Mouse (Mus musculus): Measurements from ENCODE around the gene Lsamp. TPM values are rescaled to one million over a fixed set of nuclear protein-coding genes. Genes with fewer than 3 reads are reported as not detected.

Lsamp gene
- polyA plus RNA-seq, 1 experiment from 2014 or later = not detected

DNA sequence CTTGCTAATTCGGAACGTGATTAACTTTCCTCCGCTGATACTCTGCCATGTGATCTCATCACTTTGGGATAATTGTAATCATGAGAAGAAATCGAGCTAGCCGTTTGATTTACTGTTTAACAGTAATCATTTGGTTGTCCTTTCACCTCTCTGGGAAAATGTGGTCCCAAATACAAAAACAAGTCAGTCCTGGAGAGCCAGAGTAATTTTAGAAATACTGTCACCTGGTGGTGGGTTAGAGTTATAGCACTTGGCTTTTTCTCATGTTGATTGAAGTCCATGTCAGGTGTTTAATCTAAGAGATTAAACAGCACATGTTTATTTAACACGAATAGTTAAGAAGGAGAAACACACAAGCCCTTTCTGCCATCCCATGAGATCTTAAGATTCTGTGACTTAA lies 1851.6 kb downstream of the Lsamp start:
- Histone ChIP-seq H3K4me3 (ENCODE audit: inconsistent target) (no peak overlapping the region), H3K27ac (no peak overlapping the region), H3K36me3 (ENCODE audit: inconsistent target) (no peaks in the 10 kb centered on the region), H3K79me2 (ENCODE audit: inconsistent target) (no peaks in the 10 kb centered on the region)
- 69% methylated on average over 6 of the region's 6 CpGs for WGBS (ENCODE audit: missing documents)

GRCm38 (mm10) chr16:41839751-41840404 lies 1855.7 kb downstream of the Lsamp start:
- no peak overlapping the region for H3K4me3 ChIP-seq (ENCODE audit: inconsistent target)
- no peaks in the 10 kb centered on the region for H3K36me3 ChIP-seq (ENCODE audit: inconsistent target)
- 91% methylated on average over 2 of the region's 2 CpGs for WGBS (ENCODE audit: missing documents)
- no peaks in the 10 kb centered on the region for H3K79me2 ChIP-seq (ENCODE audit: inconsistent target)
- no peak overlapping the region for H3K27ac ChIP-seq

DNA sequence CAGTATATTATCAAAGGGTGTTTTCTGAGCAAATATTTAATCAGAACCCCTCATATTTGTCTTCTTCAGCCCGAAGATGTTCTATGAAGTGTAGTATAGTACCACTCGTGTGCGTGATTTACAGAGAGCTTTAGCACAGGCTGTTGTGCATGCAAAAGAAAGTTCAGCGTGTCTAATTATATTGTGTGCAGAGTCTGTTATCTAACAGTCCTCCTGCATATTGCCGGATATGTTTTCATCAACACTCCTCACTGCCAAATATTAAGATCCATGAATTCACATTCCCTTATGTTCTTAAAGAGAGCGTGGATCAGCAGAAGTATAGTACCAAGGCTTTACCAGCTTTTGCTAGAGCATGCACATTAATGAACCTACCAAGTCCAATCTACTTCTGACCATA lies 1862.7 kb downstream of the Lsamp start:
- H3K36me3 ChIP-seq (ENCODE audit: inconsistent target) = no peaks in the 10 kb centered on the region
- H3K27ac ChIP-seq = no peak overlapping the region
- no peaks in the 10 kb centered on the region for H3K79me2 ChIP-seq (ENCODE audit: inconsistent target)
- WGBS (ENCODE audit: missing documents) = 88% methylated on average over 6 of the region's 6 CpGs
- H3K4me3 ChIP-seq (ENCODE audit: inconsistent target) = no peak overlapping the region

DNA sequence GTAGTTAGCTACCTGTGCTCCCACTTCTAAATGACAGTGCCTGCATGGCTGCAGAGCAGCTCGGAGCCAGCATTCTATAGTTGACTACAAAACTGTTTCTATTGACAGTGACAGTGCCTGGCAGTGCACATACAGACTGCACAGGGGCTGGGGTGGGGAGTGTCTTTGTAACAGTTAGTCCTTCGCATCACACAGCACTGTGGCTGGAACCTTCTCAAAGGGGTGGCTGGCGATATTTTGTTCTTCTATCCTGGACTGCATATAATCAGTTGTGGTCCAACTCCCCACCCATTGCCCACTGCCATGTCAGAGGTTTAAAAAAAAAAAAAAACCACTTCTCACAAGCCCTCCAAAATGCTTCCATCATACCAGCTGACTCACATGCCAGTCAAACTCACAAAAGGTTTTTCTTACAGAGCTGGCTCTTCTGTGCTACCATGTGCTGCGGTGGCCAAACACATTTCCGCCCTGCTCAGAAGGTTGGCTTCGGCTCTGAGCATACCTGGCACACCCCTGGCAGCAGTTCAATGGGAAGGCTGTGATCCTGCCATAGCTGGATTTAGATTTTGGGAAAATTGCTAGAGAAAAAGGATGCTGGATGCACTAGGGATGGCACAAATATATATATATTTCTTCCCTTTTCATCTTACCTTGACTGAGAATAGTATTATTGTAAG lies 1887.9 kb downstream of the Lsamp start:
- H3K36me3 ChIP-seq (ENCODE audit: inconsistent target) = no peaks in the 10 kb centered on the region
- H3K79me2 ChIP-seq (ENCODE audit: inconsistent target) = no peaks in the 10 kb centered on the region
- H3K27ac ChIP-seq = no peak overlapping the region
- no peak overlapping the region for H3K4me3 ChIP-seq (ENCODE audit: inconsistent target)
- 83% methylated on average over 6 of the region's 6 CpGs for WGBS (ENCODE audit: missing documents)

- WGBS (ENCODE audit: missing documents) = 91% methylated on average over 16 of the region's 16 CpGs
- Histone ChIP-seq H3K36me3 (ENCODE audit: inconsistent target) (no peaks in the 10 kb centered on the region), H3K79me2 (ENCODE audit: inconsistent target) (no peaks in the 10 kb centered on the region), H3K27ac (no peak overlapping the region), H3K4me3 (ENCODE audit: inconsistent target) (no peak overlapping the region)
These were observed 1904.5 kb downstream of the Lsamp start for GRCm38 (mm10) chr16:41888546-41889165.

- WGBS (ENCODE audit: missing documents) = 64% methylated on average over 2 of the region's 2 CpGs
- Histone ChIP-seq H3K79me2 (ENCODE audit: inconsistent target) (no peaks in the 10 kb centered on the region), H3K36me3 (ENCODE audit: inconsistent target) (no peaks in the 10 kb centered on the region), H3K4me3 (ENCODE audit: inconsistent target) (no peak overlapping the region), H3K27ac (no peak overlapping the region)
These were observed 1916.6 kb downstream of the Lsamp start for GRCm38 (mm10) chr16:41900783-41901182.

DNA sequence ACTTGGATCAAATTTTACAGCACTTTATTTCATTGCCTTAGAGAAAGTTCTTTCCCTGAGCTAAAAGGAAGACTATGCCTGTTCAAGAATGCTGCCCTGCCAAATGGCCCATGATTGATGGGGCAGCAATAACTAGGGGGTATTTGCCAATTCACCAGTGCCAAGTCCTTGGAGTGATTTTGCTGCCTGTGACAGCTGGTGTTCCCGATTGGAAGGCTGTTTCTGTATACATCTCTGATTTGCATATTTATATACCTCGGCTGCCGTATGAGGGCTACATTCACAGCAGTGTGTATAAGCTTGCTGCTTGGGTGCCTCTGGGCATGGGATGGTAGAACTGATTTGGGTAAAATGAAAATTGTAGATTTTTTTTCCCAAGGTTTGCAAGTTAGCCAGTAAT lies 1919.5 kb downstream of the Lsamp start:
- WGBS (ENCODE audit: missing documents) = 81% methylated on average over 3 of the region's 3 CpGs
- H3K36me3 ChIP-seq (ENCODE audit: inconsistent target) = no peaks in the 10 kb centered on the region
- H3K27ac ChIP-seq = no peak overlapping the region
- H3K79me2 ChIP-seq (ENCODE audit: inconsistent target) = no peaks in the 10 kb centered on the region
- H3K4me3 ChIP-seq (ENCODE audit: inconsistent target) = no peak overlapping the region

DNA sequence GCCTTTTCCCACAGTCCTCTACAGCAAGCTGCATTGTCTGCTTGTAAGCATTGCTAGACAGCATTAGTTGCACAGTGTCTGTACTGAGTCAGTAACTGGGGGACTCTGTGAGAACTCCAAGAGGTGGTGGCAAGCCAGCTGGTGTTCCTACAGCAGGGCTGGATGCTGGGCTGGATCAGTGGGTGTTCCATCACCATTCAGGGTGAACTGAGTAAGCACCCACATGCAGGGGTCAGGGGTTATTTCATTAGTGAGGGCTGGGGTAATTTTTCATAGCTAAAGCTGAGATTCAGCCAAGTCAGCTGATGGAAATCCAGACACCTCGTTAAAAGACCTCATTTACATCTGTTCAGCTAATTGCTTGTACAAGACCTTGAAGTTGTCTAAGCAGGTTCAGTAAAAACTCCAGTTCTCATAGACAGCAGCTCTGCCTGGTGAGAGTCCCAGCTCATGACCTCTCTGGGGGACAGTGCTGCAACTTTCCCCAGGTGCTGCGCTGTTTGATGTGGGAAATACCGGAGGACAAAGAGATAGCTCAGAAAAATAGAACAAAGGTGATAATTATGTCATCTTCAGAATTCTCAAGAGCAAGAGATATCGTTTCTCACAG lies 1928.5 kb downstream of the Lsamp start:
- Histone ChIP-seq H3K36me3 (ENCODE audit: inconsistent target) (no peaks in the 10 kb centered on the region), H3K27ac (no peak overlapping the region), H3K79me2 (ENCODE audit: inconsistent target) (no peaks in the 10 kb centered on the region), H3K4me3 (ENCODE audit: inconsistent target) (no peak overlapping the region)
- WGBS (ENCODE audit: missing documents) = 90% methylated on average over 4 of the region's 4 CpGs

- WGBS (ENCODE audit: missing documents) = 72% methylated on average over 4 of the region's 4 CpGs
- no peak overlapping the region for H3K4me3 ChIP-seq (ENCODE audit: inconsistent target)
- H3K79me2 ChIP-seq (ENCODE audit: inconsistent target) = no peaks in the 10 kb centered on the region
- H3K36me3 ChIP-seq (ENCODE audit: inconsistent target) = no peaks in the 10 kb centered on the region
- no peak overlapping the region for H3K27ac ChIP-seq
These were observed 1929.2 kb downstream of the Lsamp start for GRCm38 (mm10) chr16:41913346-41913745.

DNA sequence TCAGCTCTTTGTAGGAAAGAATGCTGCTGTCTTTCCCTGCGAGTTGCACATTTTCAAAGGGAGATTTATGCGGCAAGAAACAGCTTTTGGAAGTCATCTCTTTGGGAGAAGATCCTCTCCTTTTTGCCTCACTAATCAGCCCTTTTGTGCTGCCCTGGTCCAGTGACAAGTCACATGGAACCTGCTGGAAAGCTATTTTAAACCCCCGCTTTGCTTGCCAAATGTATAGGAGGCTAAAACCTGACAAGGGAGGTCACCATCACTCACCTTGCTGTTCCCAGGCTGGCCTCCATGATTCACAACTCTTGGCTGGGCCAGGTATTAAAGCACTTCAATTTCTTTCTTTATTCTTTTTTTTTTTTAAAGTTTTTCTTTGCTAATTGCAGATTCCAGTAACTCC lies 1932.2 kb downstream of the Lsamp start:
- Histone ChIP-seq H3K27ac (no peak overlapping the region), H3K36me3 (ENCODE audit: inconsistent target) (no peaks in the 10 kb centered on the region), H3K4me3 (ENCODE audit: inconsistent target) (no peak overlapping the region), H3K79me2 (ENCODE audit: inconsistent target) (no peaks in the 10 kb centered on the region)
- 95% methylated on average over 3 of the region's 3 CpGs for WGBS (ENCODE audit: missing documents)

DNA sequence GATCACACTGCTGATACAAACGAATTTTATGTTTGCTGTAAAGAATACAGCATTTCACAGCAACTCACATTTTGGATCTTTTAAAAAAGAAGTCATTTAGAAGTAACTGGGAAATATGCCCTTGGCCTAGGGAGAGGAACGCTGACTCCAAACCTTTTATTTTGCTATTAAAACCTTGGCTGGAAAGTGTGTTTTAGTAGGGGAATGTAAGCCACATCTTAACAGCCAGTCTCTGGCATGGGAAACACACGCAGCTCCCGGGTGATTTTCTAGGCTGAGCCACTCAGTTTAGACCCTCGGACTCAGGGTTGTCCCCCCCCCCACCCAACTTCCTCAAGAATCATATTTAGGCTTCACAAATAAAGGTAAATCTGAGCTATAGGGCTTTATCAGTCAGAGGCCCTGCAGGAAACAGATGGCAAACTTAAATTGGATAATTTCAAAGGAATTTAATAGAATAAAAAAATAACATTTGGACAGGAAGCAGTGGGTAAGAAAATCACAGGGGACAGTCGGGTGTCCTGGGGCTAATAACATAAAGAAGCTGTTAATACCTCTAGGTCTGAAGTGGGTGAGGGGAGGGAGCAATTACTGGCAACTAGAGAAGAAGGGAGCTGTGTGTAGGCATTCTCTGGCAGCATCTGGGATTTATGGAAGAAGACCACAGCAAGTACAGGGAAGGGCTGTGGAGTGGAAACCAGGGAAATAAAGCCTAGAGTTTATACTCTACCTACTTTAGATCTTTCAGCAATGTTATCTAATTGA lies 1933.1 kb downstream of the Lsamp start:
- 70% methylated on average over 6 of the region's 6 CpGs for WGBS (ENCODE audit: missing documents)
- Histone ChIP-seq H3K4me3 (ENCODE audit: inconsistent target) (no peak overlapping the region), H3K36me3 (ENCODE audit: inconsistent target) (no peaks in the 10 kb centered on the region), H3K27ac (no peak overlapping the region), H3K79me2 (ENCODE audit: inconsistent target) (no peaks in the 10 kb centered on the region)

DNA sequence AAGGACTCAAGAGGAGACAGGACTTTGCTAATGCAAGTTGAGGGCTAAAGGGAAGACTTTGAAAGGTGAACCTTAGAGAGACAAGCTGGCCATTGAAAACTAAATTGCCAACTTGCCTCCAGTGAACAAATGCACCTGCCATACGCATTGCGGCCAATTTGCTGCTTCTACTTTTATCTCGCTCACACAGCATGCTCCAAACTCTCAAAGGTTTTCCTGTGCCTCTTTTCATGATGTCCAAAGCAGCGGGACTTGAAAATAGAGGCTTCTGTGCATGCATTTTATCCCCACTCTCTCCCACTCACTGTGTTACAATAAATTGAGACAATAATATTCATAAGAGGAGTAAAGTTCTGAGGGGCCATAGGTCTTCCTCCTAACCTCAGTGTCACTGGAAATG lies 1945.4 kb downstream of the Lsamp start:
- 90% methylated on average over 4 of the region's 4 CpGs for WGBS (ENCODE audit: missing documents)
- Histone ChIP-seq H3K27ac (no peak overlapping the region), H3K79me2 (ENCODE audit: inconsistent target) (no peaks in the 10 kb centered on the region), H3K36me3 (ENCODE audit: inconsistent target) (no peaks in the 10 kb centered on the region), H3K4me3 (ENCODE audit: inconsistent target) (no peak overlapping the region)

GRCm38 (mm10) chr16:41935701-41936100 lies 1951.5 kb downstream of the Lsamp start:
- no peak overlapping the region for H3K4me3 ChIP-seq (ENCODE audit: inconsistent target)
- no peaks in the 10 kb centered on the region for H3K79me2 ChIP-seq (ENCODE audit: inconsistent target)
- H3K27ac ChIP-seq = no peak overlapping the region
- H3K36me3 ChIP-seq (ENCODE audit: inconsistent target) = no peaks in the 10 kb centered on the region
- WGBS (ENCODE audit: missing documents) = 83% methylated on average over 2 of the region's 2 CpGs

GRCm38 (mm10) chr16:41936908-41937595 lies 1952.9 kb downstream of the Lsamp start:
- WGBS (ENCODE audit: missing documents) = 90% methylated on average over 3 of the region's 3 CpGs
- Histone ChIP-seq H3K4me3 (ENCODE audit: inconsistent target) (no peak overlapping the region), H3K36me3 (ENCODE audit: inconsistent target) (no peaks in the 10 kb centered on the region), H3K79me2 (ENCODE audit: inconsistent target) (no peaks in the 10 kb centered on the region), H3K27ac (no peak overlapping the region)

All from macrophage (primary cell).